Mouse (Mus musculus): ENCODE measurements around the gene Pde1a.

Pde1a gene

GRCm38 (mm10) chr2:79964964-79965363, 164.3 kb downstream of the Pde1a start:
- DNase-seq (ENCODE audit: low read depth, low spot score): no peak

- DNase-seq (ENCODE audit: low read depth, low spot score): no peak
Measured at GRCm38 (mm10) chr2:79961421-79961820, 167.8 kb downstream of the Pde1a start.

GRCm38 (mm10) chr2:79957659-79958340, 171.5 kb downstream of the Pde1a start:
- no peak for DNase-seq (ENCODE audit: low read depth, low spot score)

- DNase-seq (ENCODE audit: low read depth, low spot score): no peak
Measured at GRCm38 (mm10) chr2:79945898-79946675, 183.2 kb downstream of the Pde1a start.

- DNase-seq (ENCODE audit: low read depth, low spot score): no peak
Measured at GRCm38 (mm10) chr2:79934660-79935059, 194.6 kb downstream of the Pde1a start.

GRCm38 (mm10) chr2:79922356-79922755, 206.9 kb downstream of the Pde1a start:
- DNase-seq (ENCODE audit: low read depth, low spot score): peak; percentile 8

GRCm38 (mm10) chr2:79921375-79921774, 207.9 kb downstream of the Pde1a start:
- no peak for DNase-seq (ENCODE audit: low read depth, low spot score)

GRCm38 (mm10) chr2:79920438-79920837, 208.8 kb downstream of the Pde1a start:
- no peak for DNase-seq (ENCODE audit: low read depth, low spot score)

GRCm38 (mm10) chr2:79901841-79902510, 227.3 kb downstream of the Pde1a start:
- no peak for DNase-seq (ENCODE audit: low read depth, low spot score)

GRCm38 (mm10) chr2:79898522-79898921, 230.7 kb downstream of the Pde1a start:
- no peak for DNase-seq (ENCODE audit: low read depth, low spot score)

- no peak for DNase-seq (ENCODE audit: low read depth, low spot score)
Measured at GRCm38 (mm10) chr2:79892829-79893228, 236.4 kb downstream of the Pde1a start.

- DNase-seq (ENCODE audit: low read depth, low spot score): no peak
Measured at GRCm38 (mm10) chr2:79891760-79892570, 237.3 kb downstream of the Pde1a start.

GRCm38 (mm10) chr2:79890726-79891125, 238.5 kb downstream of the Pde1a start:
- no peak for DNase-seq (ENCODE audit: low read depth, low spot score)

- no peak for DNase-seq (ENCODE audit: low read depth, low spot score)
Measured at GRCm38 (mm10) chr2:79883631-79884350, 245.5 kb downstream of the Pde1a start.

GRCm38 (mm10) chr2:79883210-79883609, 246.0 kb downstream of the Pde1a start:
- DNase-seq (ENCODE audit: low read depth, low spot score): no peak

GRCm38 (mm10) chr2:79865275-79865999, 263.8 kb downstream of the Pde1a start:
- DNase-seq (ENCODE audit: low read depth, low spot score): peak; percentile 64

GRCm38 (mm10) chr2:79856874-79857273, 272.4 kb downstream of the Pde1a start:
- DNase-seq (ENCODE audit: low read depth, low spot score): no peak

- peak; percentile 55 for DNase-seq (ENCODE audit: low read depth, low spot score)
Measured at GRCm38 (mm10) chr2:79847396-79847795, 281.9 kb downstream of the Pde1a start.

GRCm38 (mm10) chr2:79839513-79839912, 289.7 kb downstream of the Pde1a start:
- DNase-seq (ENCODE audit: low read depth, low spot score): no peak

- DNase-seq (ENCODE audit: low read depth, low spot score): no peak
Measured at GRCm38 (mm10) chr2:79839090-79839489, 290.2 kb downstream of the Pde1a start.

Measured in ES-CJ7 (cell line).